Mouse (Mus musculus) liver, embryonic 16.5 days (tissue): ENCODE measurements around the gene 1110012L19Rik. TPM values are rescaled to one million over a fixed set of nuclear protein-coding genes. Genes with fewer than 3 reads are reported as not detected.
A peak's percentile ranks its signal among the peaks of the same experiment; 100 is the strongest.
"Not testable (repeated sequence)": the region's sequence is repeated elsewhere in the genome, so short reads cannot be mapped to it uniquely, and the experiment has no call there.

ENCODE experiments used
- ATAC-seq: fragments of 200-750 bp; cut with Nextera tagmentation; 2 replicates; pipeline ENCODE4 v1.8.0; 2017; ENCODE audit warnings: low read depth, mild to moderate bottlenecking, moderate number of reproducible peaks, moderate library complexity
- H3K27ac ChIP-seq: fragments of 300-500 bp; sonication (generic); 2 replicates; pipeline ENCODE4 v1.5.1; 2014; ENCODE audit warnings: mild to moderate bottlenecking, low read length
- H3K27me3 ChIP-seq: fragments of 300-500 bp; sonication (generic); 2 replicates; pipeline ENCODE4 v1.6.1; 2014; ENCODE audit warnings: low read depth, low read length, mixed read lengths; ENCODE audit not compliant: control insufficient read depth, insufficient read depth
- H3K36me3 ChIP-seq: fragments of 300-500 bp; sonication (generic); 2 replicates; pipeline ENCODE4 v1.6.1; 2014; ENCODE audit warnings: mild to moderate bottlenecking; ENCODE audit not compliant: control insufficient read depth, insufficient read depth
- H3K4me1 ChIP-seq: fragments of 300-500 bp; sonication (generic); 2 replicates; pipeline ENCODE4 v1.6.1; 2014; ENCODE audit warnings: low read depth, low read length, mixed read lengths; ENCODE audit not compliant: control insufficient read depth
- H3K4me2 ChIP-seq: fragments of 300-500 bp; sonication (generic); 2 replicates; pipeline ENCODE4 v1.6.1; 2014; ENCODE audit warnings: low read depth, low read length, mixed read lengths
- H3K4me3 ChIP-seq: fragments of 300-500 bp; sonication (generic); 2 replicates; pipeline ENCODE4 v1.5.1; 2014; ENCODE audit warnings: low read depth, mild to moderate bottlenecking, low read length
- H3K9ac ChIP-seq: fragments of 300-500 bp; sonication (generic); 2 replicates; pipeline ENCODE4 v1.6.1; 2014; ENCODE audit warnings: low read depth, low read length
- H3K9me3 ChIP-seq: fragments of 300-500 bp; sonication (generic); replicated peaks from 2 replicates; pipeline ENCODE4 v1.6.1; 2016; ENCODE audit warnings: low read length; ENCODE audit not compliant: control insufficient read depth
- WGBS: fragments of 180-500 bp; shearing (Covaris S2); extraction: QIAGEN DNeasy Blood & Tissue Kit; methylation state at CpG from one replicate; pipeline ENCODE4 v1.1.7; 2014; ENCODE audit not compliant: insufficient replicate concordance; 5-methylcytosine and 5-hydroxymethylcytosine counted together
- polyA plus RNA-seq: library from polyadenylated mRNA; unstranded; fragments of >200 nt; fragmentation: Nextera tagmentation; extraction: Ambion mirVana; gene quantifications from 2 replicates; pipeline ENCODE4 v1.2.1, GENCODE M21; 2015

Gene 1110012L19Rik
- polyA plus RNA-seq, 1 experiment from 2014 or later: 9.4 TPM

DNA sequence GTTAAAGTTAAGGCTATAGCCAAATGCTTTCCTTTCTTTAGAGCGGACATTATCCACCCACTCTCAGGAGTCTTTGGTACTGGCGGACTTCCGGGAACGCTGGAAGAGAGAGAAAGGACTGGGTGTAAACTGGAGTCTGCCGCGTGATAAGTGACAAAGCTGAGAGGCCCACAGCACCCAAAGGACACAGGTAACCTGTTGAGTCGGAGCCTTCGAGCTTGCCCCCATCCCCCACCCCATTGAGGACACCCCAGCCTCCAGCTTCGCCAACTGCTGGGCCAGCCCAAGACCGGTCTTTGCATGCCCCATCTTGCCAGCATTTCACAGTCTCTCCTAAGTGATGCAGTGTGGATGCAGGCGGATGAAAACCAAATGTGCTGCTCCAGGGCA lies 280 bp downstream of the 1110012L19Rik start:
- H3K4me3 ChIP-seq: peak overlapping the region; percentile 68
- H3K4me2 ChIP-seq: peak overlapping the region; percentile 59
- H3K27me3 ChIP-seq: no peaks in the 10 kb centered on the region
- peak overlapping the region; percentile 53 for H3K9ac ChIP-seq
- no peaks in the 10 kb centered on the region for H3K9me3 ChIP-seq
- H3K4me1 ChIP-seq: no peaks in the 10 kb centered on the region; the same call in 1 of the 2 replicates
- peak overlapping the region; percentile 75 for H3K27ac ChIP-seq
- H3K36me3 ChIP-seq: no peaks in the 10 kb centered on the region
- ATAC-seq: peak; percentile 50
- WGBS: 16% methylated on average over 11 of the region's 11 CpGs

DNA sequence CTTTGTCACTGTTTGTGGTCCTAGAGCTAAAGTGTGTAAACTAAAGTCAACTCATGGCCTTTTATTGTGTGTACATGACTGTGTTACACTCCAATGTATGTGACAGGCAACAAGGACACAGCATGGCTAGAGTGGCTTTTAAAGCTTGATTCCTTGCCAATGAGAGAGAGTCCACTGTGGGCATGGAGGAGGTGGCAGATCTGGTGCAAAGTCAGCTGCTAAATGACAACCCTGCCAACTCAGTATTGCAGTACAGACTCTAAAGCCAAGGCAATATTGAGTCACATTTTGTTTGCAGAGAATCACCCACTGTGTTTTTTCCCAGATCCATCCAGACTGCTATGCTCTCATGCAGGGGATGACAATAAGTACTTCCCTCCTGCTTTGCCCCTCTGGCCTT lies 7.0 kb downstream of the 1110012L19Rik start:
- H3K36me3 ChIP-seq, H3K27me3 ChIP-seq, H3K9me3 ChIP-seq, ATAC-seq, H3K4me3 ChIP-seq, H3K4me2 ChIP-seq, H3K9ac ChIP-seq, H3K27ac ChIP-seq, H3K4me1 ChIP-seq: not testable (repeated sequence)

DNA sequence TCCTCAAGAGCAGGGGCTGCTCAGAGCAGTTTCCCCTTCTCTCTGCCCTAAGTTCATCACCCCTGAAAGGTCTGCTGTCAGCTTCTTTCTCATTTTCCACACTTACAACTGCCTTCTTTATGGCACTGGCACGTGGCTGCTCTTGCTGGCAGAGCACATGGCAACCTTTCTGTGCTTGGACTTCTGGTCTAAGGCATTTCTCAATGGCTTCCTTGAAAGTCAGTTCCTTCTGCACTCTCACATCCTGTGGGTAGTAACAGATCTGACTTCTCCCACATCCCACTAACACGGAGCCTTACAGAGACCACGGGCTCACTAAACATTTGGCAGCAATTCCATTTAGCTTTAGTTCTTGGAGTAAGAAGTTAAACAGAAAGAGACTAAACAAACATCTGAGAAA lies 39.8 kb downstream of the 1110012L19Rik start:
- not testable (repeated sequence) for H3K4me2 ChIP-seq, H3K4me1 ChIP-seq, ATAC-seq, H3K27me3 ChIP-seq, H3K27ac ChIP-seq, H3K4me3 ChIP-seq, H3K36me3 ChIP-seq, H3K9ac ChIP-seq, H3K9me3 ChIP-seq
- 23% methylated on average over 3 of the region's 3 CpGs for WGBS

Other genes with a start within 250 kb of the 1110012L19Rik start
- gene Ids, start 20.8 kb upstream of the 1110012L19Rik start, polyA plus RNA-seq: 0.46 and 0.53 TPM in 2 replicates
- gene Tmem185a, start 91.3 kb downstream of the 1110012L19Rik start, polyA plus RNA-seq: 10.8 and 12.7 TPM in 2 replicates